Mouse (Mus musculus) heart, postnatal 4 days (tissue): Measurements from ENCODE around the gene Sidt1. TPM values are rescaled to one million over a fixed set of nuclear protein-coding genes. Genes with fewer than 3 reads are reported as not detected.

Experiments used
- total RNA-seq, 2 experiments: library from RNA; stranded (reverse); gene quantifications; 2 replicates each; pipeline ENCODE4 v1.2.3; 2021

Gene Sidt1
- total RNA-seq, 2 experiments from 2014 or later, result 0.21 to 0.25 TPM

Other genes starting within 250 kb of the Sidt1 start
- gene Atp6v1a, start 193.5 kb downstream of the Sidt1 start, total RNA-seq, result 10 to 100 TPM; 49.8 to 52.8 TPM
- 100 to 1,000 TPM in 1 of 2 experiments, 10 to 100 TPM in 1; 96.8 to 100 TPM for gene Naa50, start 193.4 kb downstream of the Sidt1 start, total RNA-seq
- 10 to 100 TPM; 22.2 to 24.2 TPM for gene Usf3, start 159.9 kb downstream of the Sidt1 start, total RNA-seq
- gene Spice1, start 13.9 kb upstream of the Sidt1 start, total RNA-seq, result 10 to 100 TPM in 1 of 2 experiments, 1 to 10 TPM in 1; 9.6 to 10.8 TPM
- not detected for gene Cfap44, start 61.6 kb upstream of the Sidt1 start, total RNA-seq
- gene Boc, start 225.7 kb upstream of the Sidt1 start, total RNA-seq, result 1 to 10 TPM; 8.8 to 9.3 TPM